Mouse (Mus musculus) v-Abl transformed pro-B cells (cell line): ENCODE results near the gene Scube3.

ENCODE experiments used
- in situ Hi-C, 2 experiments: fragments of 400-800 bp; cut with MboI; formaldehyde crosslinking; loops; one replicate each; pipeline ENCODE4 v1.15.1; 2025; ENCODE audit not compliant: unreplicated experiment in 2 of 2

Gene Scube3

DNA sequence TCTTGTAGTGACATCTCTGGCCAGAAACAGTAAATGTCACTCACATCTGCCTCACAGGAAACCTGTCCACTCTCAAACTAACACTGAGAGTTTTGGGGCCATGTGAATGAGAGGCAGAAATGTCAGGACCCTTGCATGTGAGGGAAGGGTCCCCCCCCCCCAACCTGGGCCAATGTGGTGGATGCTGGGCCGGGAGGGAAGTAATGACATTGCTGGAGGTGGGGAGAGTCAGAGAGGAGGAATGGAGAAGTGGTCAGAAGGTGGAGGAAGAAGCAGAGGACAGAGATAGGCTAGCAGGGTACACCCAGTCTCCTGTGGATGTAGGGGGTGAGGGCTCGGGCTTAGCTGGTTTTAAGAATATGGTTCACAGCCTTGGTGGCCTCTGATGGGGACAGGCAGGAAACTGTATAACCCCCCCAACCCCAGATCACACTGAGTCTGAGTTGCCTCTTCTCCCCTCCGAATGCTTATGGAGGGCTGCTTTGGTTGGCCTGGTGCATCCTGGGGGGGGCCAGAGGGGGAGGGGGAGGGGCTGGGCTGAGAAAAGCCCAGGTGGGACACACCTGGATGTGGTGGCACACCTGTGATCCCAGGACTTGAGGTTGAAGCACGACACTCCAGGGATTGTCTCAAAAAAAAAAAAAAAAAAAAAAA is 67.6 kb downstream of the Scube3 start:
- in situ Hi-C loops, result loop anchor here (5.0 to 25.0 kb wide), 4 partner anchors 98 to 315 kb away; partner anchors contain the start of genes Fkbp5 (in 1 of the 2) and Tulp1 (in 1 of the 2)

DNA sequence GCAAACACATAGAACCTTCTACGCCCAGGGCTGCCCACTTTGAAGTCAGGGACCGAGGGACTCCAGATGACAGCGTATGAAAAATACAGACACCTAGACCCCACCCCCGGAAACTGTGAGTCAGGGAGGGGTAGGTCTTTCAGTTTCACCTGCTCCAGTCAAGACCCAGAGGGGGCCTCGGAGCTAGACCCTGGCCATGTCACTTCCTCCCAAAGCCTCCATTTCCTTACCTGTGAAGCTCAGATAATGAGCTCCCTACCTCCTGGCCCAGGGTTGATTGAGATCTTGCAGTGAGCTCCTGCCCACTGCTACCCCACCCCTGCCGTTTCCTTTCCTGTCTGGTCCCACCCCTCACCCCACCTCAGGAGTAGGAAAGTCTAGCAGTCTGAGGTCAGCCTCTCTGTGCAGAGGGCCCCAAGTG is 70.0 kb downstream of the Scube3 start:
- in situ Hi-C loops, result loop anchor here in 1 of 2 experiments (25.0 kb wide), 1 partner anchor 300 kb away; the partner anchor contains the start of gene Fkbp5

DNA sequence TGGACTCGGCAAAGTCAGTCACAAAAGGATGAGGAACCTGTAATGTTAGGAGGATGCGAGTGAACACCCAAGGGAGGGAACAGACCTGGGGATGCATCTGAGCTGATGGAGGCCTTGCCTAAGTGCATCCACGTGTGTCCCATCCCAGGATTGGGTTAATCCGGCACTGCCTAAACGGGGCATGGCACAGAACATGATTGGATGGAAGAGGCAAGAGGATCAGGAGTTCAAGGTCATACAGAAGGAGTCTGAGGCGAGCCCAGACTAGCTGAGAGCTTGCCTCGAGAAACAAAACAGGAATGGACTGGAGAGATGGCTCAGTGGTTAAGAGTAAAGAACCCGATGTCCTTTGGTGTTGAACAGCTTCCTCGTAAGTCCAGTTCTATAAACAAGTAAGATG is 70.5 kb downstream of the Scube3 start:
- in situ Hi-C loops, result loop anchor here in 1 of 2 experiments (25.0 kb wide), 1 partner anchor 300 kb away; the partner anchor contains the start of gene Fkbp5

DNA sequence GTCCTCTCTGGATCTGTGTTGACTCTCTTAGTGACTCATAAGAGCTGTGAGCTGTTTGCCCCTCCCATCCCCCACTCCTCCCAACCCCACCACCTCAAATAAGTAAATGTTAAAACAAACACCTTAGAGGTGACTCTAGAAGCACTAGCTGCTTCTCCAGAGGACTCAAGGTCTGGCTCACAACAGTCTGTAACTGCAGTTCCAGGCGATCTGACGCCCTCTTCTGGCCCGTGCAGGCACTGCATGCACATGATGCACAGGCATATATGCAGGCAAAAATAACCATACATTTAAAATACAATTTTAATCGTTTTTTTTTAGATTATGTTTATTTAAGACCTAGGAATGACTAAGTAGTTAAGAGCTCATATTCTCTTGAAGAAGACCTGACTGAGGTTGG is 71.3 kb downstream of the Scube3 start:
- in situ Hi-C loops, result loop anchor here in 1 of 2 experiments (25.0 kb wide), 1 partner anchor 299 kb away; the partner anchor contains the start of gene Fkbp5

DNA sequence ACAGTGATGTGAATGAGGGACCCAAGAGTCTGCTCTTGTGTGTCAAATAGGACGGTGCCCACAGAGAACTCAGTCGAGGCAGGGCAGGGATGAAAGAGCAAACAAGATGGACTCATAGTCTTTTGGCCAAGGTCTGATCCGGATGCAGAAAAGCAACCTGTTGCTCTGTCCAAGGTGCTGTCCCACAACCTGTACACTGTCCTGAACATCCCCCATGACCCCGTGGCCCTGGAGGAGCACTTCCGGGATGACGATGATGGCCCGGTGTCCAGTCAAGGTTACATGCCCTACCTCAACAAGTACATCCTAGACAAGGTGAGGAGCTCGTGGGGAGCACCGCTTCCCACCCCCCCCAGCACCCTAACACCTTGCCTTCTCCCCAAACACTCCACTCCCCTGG is 74.8 kb downstream of the Scube3 start:
- in situ Hi-C loops, result loop anchor here in 1 of 2 experiments (25.0 kb wide), 1 partner anchor 296 kb away; the partner anchor contains the start of gene Fkbp5

DNA sequence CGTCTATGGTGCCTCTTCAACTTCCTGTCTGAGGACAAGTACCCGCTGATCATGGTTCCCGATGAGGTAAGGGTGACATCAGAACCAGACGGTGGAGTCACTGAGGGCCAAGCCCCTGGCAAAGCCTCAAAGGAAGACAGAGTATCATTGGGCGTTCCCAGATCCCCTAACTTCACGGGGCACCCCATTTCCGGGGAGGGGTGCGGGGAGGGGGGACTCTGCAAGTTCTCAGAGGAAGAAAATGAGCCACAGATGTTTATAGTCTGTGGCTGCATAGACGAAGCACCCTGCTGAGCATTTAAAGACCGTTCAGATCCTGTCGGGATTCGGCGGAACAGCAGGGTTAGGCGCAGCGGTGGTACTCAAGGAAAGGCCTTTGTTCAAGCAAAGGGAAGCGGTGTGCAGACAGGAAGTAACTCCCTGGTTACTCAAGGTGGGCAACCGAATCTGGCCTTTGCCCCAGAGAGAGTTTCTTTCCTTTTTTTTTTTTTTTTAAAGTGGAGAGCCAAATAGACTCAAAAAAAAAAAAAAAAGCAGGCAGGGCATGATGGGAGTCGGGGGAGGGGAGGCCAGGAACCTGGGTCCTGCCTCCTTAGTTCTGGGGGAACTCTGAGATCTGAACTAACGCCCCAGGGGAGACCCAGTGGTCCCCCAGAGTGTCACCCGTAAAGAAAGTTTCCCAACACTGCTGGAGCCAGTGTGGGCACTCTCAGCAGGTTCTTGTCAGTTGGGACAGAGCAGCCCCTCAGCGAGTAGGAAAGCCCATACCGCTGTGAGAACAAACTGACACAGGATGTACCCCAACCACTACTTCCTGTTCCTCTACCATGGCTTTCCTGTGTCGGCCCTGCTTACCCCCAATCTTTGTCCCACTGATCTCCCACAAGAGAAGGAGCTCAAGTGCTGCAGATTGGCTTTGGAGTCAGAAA is 76.0 kb downstream of the Scube3 start:
- in situ Hi-C loops, result loop anchor here in 1 of 2 experiments (25.0 kb wide), 1 partner anchor 294 kb away; the partner anchor contains the start of gene Fkbp5

DNA sequence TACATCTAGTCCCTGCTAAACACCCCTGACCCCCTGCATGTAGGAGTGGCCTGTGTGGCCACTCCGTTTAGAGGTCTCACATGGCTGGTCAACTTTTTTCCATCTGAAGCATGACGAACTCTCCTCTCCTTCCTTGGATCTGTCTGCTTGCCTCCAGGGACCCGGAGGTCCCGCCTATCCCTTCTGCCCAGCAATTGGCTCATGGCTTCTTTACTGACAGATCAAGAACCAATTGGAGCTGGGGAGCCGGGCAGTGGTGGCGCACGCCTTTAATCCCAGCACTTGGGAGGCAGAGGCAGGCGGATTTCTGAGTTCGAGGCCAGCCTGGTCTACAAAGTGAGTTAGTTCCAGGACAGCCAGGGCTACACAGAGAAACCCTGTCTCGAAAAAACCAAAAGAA is 80.5 kb downstream of the Scube3 start:
- in situ Hi-C loops, result loop anchor here in 1 of 2 experiments (25.0 kb wide), 1 partner anchor 290 kb away; the partner anchor contains the start of gene Fkbp5

DNA sequence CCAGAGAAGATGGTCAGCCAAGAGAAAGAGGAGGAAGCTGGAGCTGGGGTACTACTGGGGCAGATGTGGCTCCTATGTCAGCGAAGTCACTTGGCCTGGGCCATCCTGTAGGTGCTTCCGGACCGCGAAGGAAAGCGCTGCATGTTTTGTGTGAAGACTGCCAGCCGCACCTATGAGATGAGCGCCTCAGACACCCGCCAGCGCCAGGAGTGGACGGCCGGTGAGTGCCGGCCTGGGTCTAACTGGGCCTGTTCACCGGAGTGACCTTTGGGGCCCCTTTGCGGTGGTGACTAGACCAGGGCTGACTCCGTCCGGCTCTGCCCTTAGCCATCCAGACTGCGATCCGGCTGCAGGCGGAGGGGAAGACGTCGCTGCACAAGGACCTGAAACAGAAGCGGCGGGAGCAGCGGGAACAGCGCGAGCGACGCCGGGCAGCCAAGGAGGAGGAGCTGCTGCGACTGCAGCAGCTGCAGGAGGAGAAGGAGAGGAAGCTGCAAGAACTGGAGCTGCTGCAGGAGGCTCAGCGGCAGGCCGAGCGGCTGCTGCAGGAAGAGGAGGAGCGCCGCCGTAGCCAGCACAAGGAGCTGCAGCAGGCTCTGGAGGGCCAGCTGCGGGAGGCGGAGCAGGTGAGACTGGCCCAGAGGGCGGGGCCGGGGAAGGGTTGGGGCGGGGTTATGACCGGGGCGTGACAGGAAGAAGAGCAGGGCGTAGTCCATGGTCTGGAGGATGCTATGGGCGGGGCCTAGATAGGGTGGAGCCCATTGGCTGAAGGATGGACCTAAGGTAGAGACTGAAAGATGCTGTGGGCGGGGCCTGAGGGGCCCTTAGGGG is 81.8 kb downstream of the Scube3 start:
- in situ Hi-C loops, result loop anchor here in 1 of 2 experiments (25.0 kb wide), 1 partner anchor 289 kb away; the partner anchor contains the start of gene Fkbp5
